Mouse (Mus musculus) brain, embryonic 18.5 days (tissue): ENCODE measurements around the gene 6430628N08Rik.

Source experiments
- DNase-seq: peaks from one replicate; pipeline ENCODE4 v3.0.0-alpha.2; 2012; ENCODE audit warnings: low read depth, low spot score

Gene 6430628N08Rik

DNA sequence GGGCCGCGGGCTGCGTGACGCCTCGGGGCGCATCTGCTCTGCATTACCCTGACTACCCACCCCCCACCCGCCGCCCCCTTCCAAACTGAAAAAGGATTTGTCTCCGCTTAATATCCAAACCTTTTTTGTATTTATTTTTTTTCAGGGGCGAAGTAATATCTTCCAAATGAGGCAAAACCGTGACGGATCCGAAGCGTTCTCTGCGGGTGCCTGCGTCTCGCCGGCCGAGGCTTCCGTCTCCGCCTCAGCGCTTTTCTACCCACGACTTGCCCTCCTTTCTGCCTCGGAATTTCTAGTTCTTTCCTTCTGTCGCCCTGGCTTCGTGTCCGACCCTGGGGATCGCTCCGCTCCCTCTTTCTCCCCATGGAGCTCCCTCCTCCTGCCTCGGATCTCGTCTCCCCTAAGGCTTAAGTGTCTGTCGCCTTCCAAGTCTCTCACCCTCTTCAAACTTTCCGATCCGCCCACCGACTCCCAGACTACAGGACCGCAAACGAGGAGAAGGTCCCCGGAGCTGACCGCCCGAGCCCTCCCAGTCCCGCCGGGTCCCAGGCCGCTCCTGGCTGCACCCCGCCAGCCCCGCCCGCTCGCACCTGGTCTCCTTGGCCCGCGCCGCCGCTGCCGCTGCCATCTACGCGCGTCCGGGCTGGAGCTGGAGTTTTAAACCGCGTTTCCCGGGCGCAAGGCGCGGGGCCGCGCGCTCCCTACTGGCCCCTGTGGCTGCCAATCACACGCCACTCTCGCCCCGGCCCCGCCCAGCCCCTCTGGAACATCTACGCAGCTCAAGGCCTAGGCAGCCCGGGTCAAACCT, 49.0 kb downstream of the 6430628N08Rik start, which contains the start of gene Dmbx1:
Gene Dmbx1 (minus strand): TSS at position 632 of the 808 bp plus-strand sequence.
- DNase-seq, result no peak

DNA sequence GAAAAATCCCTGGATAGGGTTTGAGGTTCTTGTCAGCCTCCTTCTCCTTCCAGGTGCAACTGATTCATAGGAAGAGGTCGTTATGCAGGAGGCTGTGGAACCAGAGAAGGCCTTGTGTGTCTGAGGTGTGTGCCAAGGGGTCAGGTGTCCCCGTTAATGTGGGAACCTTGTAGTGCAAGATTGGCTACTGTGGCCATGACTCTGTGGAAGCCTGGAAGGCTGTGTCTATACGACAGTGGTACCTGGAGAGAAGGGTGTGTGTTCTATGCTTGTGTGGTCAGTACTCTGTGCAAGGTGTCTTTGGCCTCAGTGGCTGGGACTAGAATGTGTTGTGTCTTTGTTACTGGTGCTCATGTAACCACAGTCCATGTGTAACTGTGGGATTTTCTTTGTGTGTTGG, 50.2 kb downstream of the 6430628N08Rik start:
- no peak for DNase-seq

DNA sequence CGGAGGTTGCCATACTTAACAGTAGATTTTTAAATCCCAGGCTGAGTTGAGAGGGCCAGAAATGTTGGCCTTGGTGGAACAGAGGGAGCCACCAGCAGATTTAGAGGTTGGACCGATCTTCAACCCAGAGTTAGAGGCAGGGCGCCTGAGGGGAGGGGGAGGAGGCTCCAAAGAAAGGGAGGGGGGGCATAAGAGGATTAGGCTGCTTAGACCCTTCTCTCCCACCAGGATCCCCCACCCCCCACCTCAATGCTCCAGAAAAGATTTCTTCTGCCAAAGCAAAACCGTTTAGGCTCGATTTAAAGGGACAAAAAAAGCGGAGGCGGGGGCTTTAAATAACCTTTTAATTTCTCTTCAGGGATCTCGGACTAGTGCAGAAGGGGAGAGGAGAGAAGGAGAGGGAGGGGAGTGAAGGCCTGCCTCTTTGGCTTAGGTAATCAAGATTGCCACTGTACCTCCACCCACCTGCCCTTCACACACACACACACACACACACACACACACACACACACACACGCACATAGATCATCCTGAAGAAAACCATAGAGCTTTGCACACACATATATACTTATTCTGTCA, 50.9 kb downstream of the 6430628N08Rik start:
- no peak for DNase-seq

DNA sequence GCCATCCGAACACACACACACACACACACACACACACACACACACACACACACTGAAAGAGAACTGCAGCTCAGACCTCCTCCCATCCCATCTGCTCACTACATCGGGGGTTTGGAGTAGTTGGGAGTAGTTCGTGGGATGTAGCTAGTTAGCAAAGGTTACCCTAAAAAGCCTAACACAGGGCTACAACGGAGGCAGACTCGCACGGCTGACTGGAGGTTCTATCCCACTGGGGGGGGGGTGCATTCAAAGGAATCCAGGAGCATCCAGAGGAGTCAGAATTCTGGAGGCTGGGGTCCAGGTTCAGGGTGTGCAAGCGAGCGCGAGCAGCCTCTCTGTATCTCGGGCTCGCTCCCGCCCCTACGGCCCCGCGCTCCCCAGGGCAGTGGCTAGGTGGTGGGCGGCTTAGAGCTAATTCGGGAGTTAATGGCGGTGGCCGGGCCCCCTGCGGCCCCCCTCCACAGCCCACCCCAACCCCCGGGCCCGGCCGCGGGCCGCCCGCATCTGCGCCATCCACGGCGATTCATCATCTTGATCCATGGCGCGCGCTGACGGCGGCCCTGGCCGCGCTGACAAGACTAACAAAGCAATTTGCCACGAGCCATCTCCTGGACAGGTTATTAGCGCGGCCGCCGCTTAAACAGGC, 53.3 kb downstream of the 6430628N08Rik start:
- DNase-seq, result no peak
